8 mouse cellular contexts compared by ENCODE assay signal in genomic region chr12:101027451-101028246, GRCm38 (mm10). TPM values are rescaled to one million over a fixed set of nuclear protein-coding genes. Genes with fewer than 3 reads are reported as not detected.
A peak's percentile ranks its signal among the peaks of the same experiment; 100 is the strongest.
DNase-seq lines count a peak whose midpoint lies in the region; ATAC-seq lines count a peak whose summit lies in the region.

No protein-coding gene starts in this region.

- H3K4me2 ChIP-seq in hindbrain, embryonic 15.5 days = peak overlapping the region; percentile 86
- H3K4me2 ChIP-seq in liver, embryonic 15.5 days = peak overlapping the region; percentile 98
- peak overlapping the region; percentile 97 for H3K4me2 ChIP-seq in stomach, embryonic 15.5 days

- H3K9me3 ChIP-seq in hindbrain, embryonic 15.5 days = no peaks in the 10 kb centered on the region
- H3K9me3 ChIP-seq in liver, embryonic 15.5 days (replicated peaks) = no peaks in the 10 kb centered on the region
- H3K9me3 ChIP-seq in stomach, embryonic 15.5 days = no peaks in the 10 kb centered on the region

- peak overlapping the region; percentile 75 for H3K4me3 ChIP-seq in hindbrain, embryonic 15.5 days
- H3K4me3 ChIP-seq in liver, embryonic 15.5 days (replicated peaks) = peak overlapping the region; percentile 89
- peak overlapping the region; percentile 59 for H3K4me3 ChIP-seq in stomach, embryonic 15.5 days (replicated peaks)

- H3K4me1 ChIP-seq in hindbrain, embryonic 15.5 days (replicated peaks) = peaks cover 52% of the 10 kb centered on the region
- peaks cover 70% of the 10 kb centered on the region for H3K4me1 ChIP-seq in liver, embryonic 15.5 days (replicated peaks)
- H3K4me1 ChIP-seq in stomach, embryonic 15.5 days = peaks cover 27% of the 10 kb centered on the region

- H3K27ac ChIP-seq in hindbrain, embryonic 15.5 days (replicated peaks) = peak overlapping the region; percentile 49
- H3K27ac ChIP-seq in liver, embryonic 15.5 days (replicated peaks) = peak overlapping the region; percentile 95
- peak overlapping the region; percentile 18; the same call in 1 of the 2 replicates for H3K27ac ChIP-seq in stomach, embryonic 15.5 days

- H3K9ac ChIP-seq in hindbrain, embryonic 15.5 days = peak overlapping the region; percentile 66
- peak overlapping the region; percentile 95 for H3K9ac ChIP-seq in liver, embryonic 15.5 days
- H3K9ac ChIP-seq in stomach, embryonic 15.5 days = peak overlapping the region; percentile 45; the same call in 1 of the 2 replicates

- no peak for ATAC-seq in hindbrain, embryonic 15.5 days (ENCODE audit: low FRiP score, low read depth)
- no peak for ATAC-seq in liver, embryonic 15.5 days (ENCODE audit: insufficient read depth)
- ATAC-seq in stomach, embryonic 15.5 days (ENCODE audit: insufficient read depth, low FRiP score, low read depth) = no peak

- WGBS in hindbrain, embryonic 15.5 days = 1% methylated on average over 19 of the region's 19 CpGs
- 2% methylated on average over 19 of the region's 19 CpGs for WGBS in liver, embryonic 15.5 days (ENCODE audit: insufficient replicate concordance)
- 5% methylated on average over 19 of the region's 19 CpGs for WGBS in stomach, embryonic 15.5 days

- no peaks in the 10 kb centered on the region for H3K27me3 ChIP-seq in hindbrain, embryonic 15.5 days
- no peaks in the 10 kb centered on the region for H3K27me3 ChIP-seq in liver, embryonic 15.5 days
- peaks cover 4% of the 10 kb centered on the region; the same call in 1 of the 2 replicates for H3K27me3 ChIP-seq in stomach, embryonic 15.5 days (replicated peaks)

- DNase-seq in gastrocnemius, postnatal 10 days = peak; percentile 14
- no peak for DNase-seq in gastrocnemius, postnatal 25 days
- DNase-seq in B cell, adult 2 months = peak; percentile 58 to 60
- peak; percentile 29 for DNase-seq in embryo, embryonic 9.5 days (ENCODE audit: extremely low spot score)
- no peak for DNase-seq in urinary bladder, postnatal 36 days (ENCODE audit: low spot score in 2 of 2)

- no peaks in the 10 kb centered on the region for H3K36me3 ChIP-seq in hindbrain, embryonic 15.5 days
- peaks cover 13% of the 10 kb centered on the region for H3K36me3 ChIP-seq in liver, embryonic 15.5 days (replicated peaks)
- no peaks in the 10 kb centered on the region for H3K36me3 ChIP-seq in stomach, embryonic 15.5 days

RNA-seq across cellular contexts. Expression of gene Ccdc88c, which starts 1.2 kb away (rescaled TPM):
- total RNA-seq in gastrocnemius, postnatal 10 days (2021) = 10 to 100 TPM; 49.5 to 57.8 TPM
- 10 to 100 TPM; 25.1 to 32.3 TPM for total RNA-seq in gastrocnemius, postnatal 25 days (2021)
- 10.6 and 11.8 TPM in 2 replicates for polyA plus RNA-seq in hindbrain, embryonic 15.5 days (2015; fragmentation: Nextera tagmentation; extraction: Ambion mirVana)
- 5.5 TPM in 2 replicates for polyA plus RNA-seq in liver, embryonic 15.5 days (2015; fragmentation: Nextera tagmentation; extraction: Ambion mirVana)
- 9.4 and 11.1 TPM in 2 replicates for polyA plus RNA-seq in stomach, embryonic 15.5 days (2015; fragmentation: Nextera tagmentation; extraction: Ambion mirVana)

RNA-seq across cellular contexts. Expression of gene Ppp4r3a, which starts 55.9 kb away (rescaled TPM):
- 10 to 100 TPM; 22.7 to 32.2 TPM for total RNA-seq in gastrocnemius, postnatal 10 days (2021)
- 10 to 100 TPM; 14.2 to 14.4 TPM for total RNA-seq in gastrocnemius, postnatal 25 days (2021)
- 27.0 and 28.1 TPM in 2 replicates for polyA plus RNA-seq in hindbrain, embryonic 15.5 days (2015; fragmentation: Nextera tagmentation; extraction: Ambion mirVana)
- 18.9 and 20.7 TPM in 2 replicates for polyA plus RNA-seq in liver, embryonic 15.5 days (2015; fragmentation: Nextera tagmentation; extraction: Ambion mirVana)
- polyA plus RNA-seq in stomach, embryonic 15.5 days (2015; fragmentation: Nextera tagmentation; extraction: Ambion mirVana) = 39.9 and 46.9 TPM in 2 replicates

Comparison
In these comparisons a context has a peak if more than half of its experiments do, and no peak if none do; other contexts are left out.
1. DNase-seq: peak in gastrocnemius, postnatal 10 days (single experiment), B cell, adult 2 months (2 of 2) and embryo, embryonic 9.5 days (single experiment); none in gastrocnemius, postnatal 25 days (single experiment) and urinary bladder, postnatal 36 days (0 of 2).
2. H3K27ac ChIP-seq: peak in every context shown above with its lines; median percentile 95 in liver, embryonic 15.5 days; 49 in hindbrain, embryonic 15.5 days; 18 in stomach, embryonic 15.5 days.
3. H3K9ac ChIP-seq: peak in every context shown above with its lines; median percentile 95 in liver, embryonic 15.5 days; 66 in hindbrain, embryonic 15.5 days; 45 in stomach, embryonic 15.5 days.
4. Peak in every context shown above with its lines, with median percentiles within 50 percentile points of each other: H3K4me2 ChIP-seq and H3K4me3 ChIP-seq.